Mouse (Mus musculus) spleen, adult 2 months (tissue): ENCODE results near the gene Gm20716.

Experiments used
- CTCF ChIP-seq: fragments of 200-500 bp; IDR thresholded peaks from 2 replicates; pipeline ENCODE4 v1.5.1; 2011; ENCODE audit warnings: mild to moderate bottlenecking, inconsistent platforms; ENCODE audit not compliant: insufficient read depth, insufficient read length, insufficient replicate concordance; ENCODE audit errors: extremely low read depth
- POLR2A ChIP-seq: fragments of 200-500 bp; IDR thresholded peaks from 2 replicates; pipeline ENCODE4 v1.6.1; 2011; ENCODE audit warnings: low read depth, low read length, inconsistent platforms

DNA sequence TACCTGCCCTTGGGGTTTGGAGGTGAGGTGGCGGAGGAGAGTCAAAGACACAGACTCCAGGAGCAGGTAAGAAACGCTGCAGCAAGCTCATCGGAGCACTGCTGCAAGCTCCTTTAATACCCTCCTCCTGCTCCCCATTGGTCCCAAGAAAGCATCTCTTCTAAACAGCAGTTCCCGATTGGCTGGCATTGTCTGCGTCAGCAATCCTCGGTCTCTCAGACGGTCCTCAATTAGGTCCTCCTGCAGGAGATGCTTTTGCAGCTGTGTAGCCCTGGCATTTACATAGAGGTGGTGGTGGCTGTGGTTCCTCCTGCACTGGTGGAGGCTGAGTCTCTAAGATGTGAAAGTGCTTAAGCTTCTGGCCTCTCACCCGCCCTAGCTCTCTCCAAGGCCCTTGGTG is 15.4 kb upstream of the Gm20716 start:
- TF ChIP-seq POLR2A (no peak), CTCF (no peak)
